Mouse (Mus musculus): ENCODE data around the gene Carmil3. TPM values are rescaled to one million over a fixed set of nuclear protein-coding genes. Genes with fewer than 3 reads are reported as not detected.

Gene Carmil3
- total and polyA plus RNA-seq, 3 experiments, result 0.27 to 2.6 TPM; not detected in 1

DNA sequence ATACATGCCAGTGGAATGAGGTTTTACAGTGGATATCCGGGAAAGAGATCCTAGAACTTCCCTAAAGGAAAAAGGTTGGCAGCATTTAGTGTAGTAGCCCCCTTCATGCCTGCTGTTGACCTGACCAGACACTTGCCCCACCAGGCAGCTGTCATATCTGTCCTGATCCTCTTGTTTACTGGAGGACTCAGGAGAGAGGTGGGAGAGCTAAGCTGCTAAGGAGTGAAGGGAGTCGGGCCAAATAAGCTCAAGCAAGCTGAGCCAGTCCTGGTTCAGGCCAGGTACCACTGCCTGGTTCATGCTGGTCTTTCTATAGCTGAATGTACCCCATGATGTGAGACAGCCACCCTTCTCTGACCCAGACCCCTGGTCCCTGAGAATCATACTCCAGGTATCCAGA, 36.2 kb downstream of the Carmil3 start:
- H3K27me3 ChIP-seq (ENCODE audit: control insufficient read depth in 1 of 2, insufficient read depth in 2 of 2, low read length in 2 of 2), result peaks cover 19 to 33% of the 10 kb centered on the region in 2 experiments
- no peaks in the 10 kb centered on the region for H3K9me3 ChIP-seq (replicated peaks; ENCODE audit: insufficient read depth, low read length)
- TF ChIP-seq TBP (IDR thresholded peaks at IDR 0.05; ENCODE audit: low read depth, low read length) (no peak), HCFC1 (IDR thresholded peaks at IDR 0.05; ENCODE audit: low read depth, low read length) (no peak), ZC3H11A (IDR thresholded peaks at IDR 0.05; ENCODE audit: low read depth, low read length) (no peak), TCF12 (IDR thresholded peaks at IDR 0.05; ENCODE audit: low read depth, low read length) (no peak), MAX (IDR thresholded peaks at IDR 0.05; ENCODE audit: low read length) (no peak), POLR2AphosphoS2 (IDR thresholded peaks at IDR 0.05; ENCODE audit: low read length) (no peak), NRF1 (IDR thresholded peaks at IDR 0.05; ENCODE audit: insufficient read depth, low read depth, low read length, poor library complexity, severe bottlenecking) (no peak), CTCF (IDR thresholded peaks at IDR 0.05 in 2 of 3, conservative IDR thresholded peaks at IDR 0.05 in 1 of 3; ENCODE audit: control insufficient read depth in 1 of 3, insufficient read depth in 1 of 3, low read depth in 2 of 3, low read length in 3 of 3, poor library complexity in 1 of 3, severe bottlenecking in 1 of 3) (no peak), MXI1 (IDR thresholded peaks at IDR 0.05; ENCODE audit: low read depth, low read length) (no peak), CHD2 (IDR thresholded peaks at IDR 0.05; ENCODE audit: low read length) (no peak), USF2 (IDR thresholded peaks at IDR 0.05; ENCODE audit: borderline replicate concordance in 1 of 2, insufficient read depth in 1 of 2, low read depth in 1 of 2, low read length in 2 of 2) (no peak), TAL1 (IDR thresholded peaks at IDR 0.05; ENCODE audit: low read length) (no peak), UBTF (IDR thresholded peaks at IDR 0.05; ENCODE audit: borderline replicate concordance, insufficient read depth, low read depth, low read length) (no peak), JUND (IDR thresholded peaks at IDR 0.05; ENCODE audit: low read depth, low read length) (no peak), USF1 (IDR thresholded peaks at IDR 0.05; ENCODE audit: low read depth, low read length) (no peak)
- no peak for DNase-seq (ENCODE audit: low read depth, low spot score)
- no peaks in the 10 kb centered on the region for H3K79me2 ChIP-seq (ENCODE audit: control insufficient read depth, insufficient read depth, low read length, poor library complexity)
- H3K9ac ChIP-seq (ENCODE audit: control insufficient read depth, low read depth, low read length, poor library complexity, severe bottlenecking), result no peak overlapping the region
- H3K36me3 ChIP-seq (ENCODE audit: control insufficient read depth in 1 of 2, insufficient read depth in 2 of 2, low read length in 2 of 2), result no peaks in the 10 kb centered on the region
- H3K4me3 ChIP-seq (ENCODE audit: control insufficient read depth in 1 of 2, insufficient read depth in 1 of 2, low read depth in 2 of 2, low read length in 2 of 2), result no peak overlapping the region
- no peaks in the 10 kb centered on the region for H3K4me1 ChIP-seq (ENCODE audit: control insufficient read depth in 1 of 2, insufficient read depth in 2 of 2, low read length in 2 of 2)
- H3K27ac ChIP-seq (ENCODE audit: control insufficient read depth, low read depth, low read length), result no peak overlapping the region

DNA sequence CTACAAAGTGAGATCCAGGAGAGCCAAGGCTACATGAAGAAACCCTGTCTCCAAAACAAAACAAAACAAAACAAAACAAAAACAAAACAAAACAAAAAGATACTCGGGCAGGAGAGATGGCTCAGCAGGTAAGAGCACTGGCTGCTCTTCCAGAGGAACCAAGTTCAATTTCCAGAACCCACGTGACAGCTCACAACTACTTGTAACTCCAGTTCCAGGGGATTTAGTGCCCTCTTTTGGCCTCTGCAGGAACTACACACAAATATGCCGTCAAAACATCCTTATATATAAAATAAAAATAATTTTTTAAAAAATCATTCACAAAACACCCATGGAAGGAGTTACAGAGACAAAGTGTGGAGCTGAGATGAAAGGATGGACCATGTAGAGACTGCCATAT, 37.5 kb downstream of the Carmil3 start:
- Histone ChIP-seq H3K9me3 (replicated peaks; ENCODE audit: insufficient read depth, low read length) (no peaks in the 10 kb centered on the region), H3K36me3 (ENCODE audit: control insufficient read depth in 1 of 2, insufficient read depth in 2 of 2, low read length in 2 of 2) (no peaks in the 10 kb centered on the region), H3K79me2 (ENCODE audit: control insufficient read depth, insufficient read depth, low read length, poor library complexity) (no peaks in the 10 kb centered on the region), H3K27me3 (ENCODE audit: control insufficient read depth in 1 of 2, insufficient read depth in 2 of 2, low read length in 2 of 2) (peaks cover 19 to 33% of the 10 kb centered on the region in 2 experiments), H3K27ac (ENCODE audit: control insufficient read depth, low read depth, low read length) (no peak overlapping the region), H3K4me1 (ENCODE audit: control insufficient read depth in 1 of 2, insufficient read depth in 2 of 2, low read length in 2 of 2) (no peaks in the 10 kb centered on the region), H3K4me3 (ENCODE audit: control insufficient read depth in 1 of 2, insufficient read depth in 1 of 2, low read depth in 2 of 2, low read length in 2 of 2) (no peak overlapping the region), H3K9ac (ENCODE audit: control insufficient read depth, low read depth, low read length, poor library complexity, severe bottlenecking) (no peak overlapping the region)
- DNase-seq (ENCODE audit: low read depth, low spot score), result peak; percentile 86
- TF ChIP-seq ZC3H11A (IDR thresholded peaks at IDR 0.05; ENCODE audit: low read depth, low read length), result peak; percentile 53
- no peak for TF ChIP-seq MYB (IDR thresholded peaks at IDR 0.05; ENCODE audit: low read depth, low read length)
- TF ChIP-seq HCFC1 (IDR thresholded peaks at IDR 0.05; ENCODE audit: low read depth, low read length), result 0 out of 2 replicates have a peak, but pooled peaks have one; percentile 17
- no peak for TF ChIP-seq RCOR1 (IDR thresholded peaks at IDR 0.05; ENCODE audit: low read depth, low read length)
- TF ChIP-seq MYC (IDR thresholded peaks at IDR 0.05; ENCODE audit: low read depth, low read length), result peak; percentile 63; the same call in 1 of the 2 replicates
- no peak for TF ChIP-seq CHD2 (IDR thresholded peaks at IDR 0.05; ENCODE audit: low read length)
- no peak for TF ChIP-seq TBP (IDR thresholded peaks at IDR 0.05; ENCODE audit: low read depth, low read length)
- peak; percentile 71 for TF ChIP-seq MAX (IDR thresholded peaks at IDR 0.05; ENCODE audit: low read length)
- TF ChIP-seq POLR2A (IDR thresholded peaks at IDR 0.05; ENCODE audit: control insufficient read depth in 1 of 2, insufficient read depth in 1 of 2, low read depth in 1 of 2, low read length in 2 of 2, poor library complexity in 1 of 2), result no peak
- TF ChIP-seq UBTF (IDR thresholded peaks at IDR 0.05; ENCODE audit: borderline replicate concordance, insufficient read depth, low read depth, low read length), result no peak
- no peak for TF ChIP-seq MAZ (IDR thresholded peaks at IDR 0.05; ENCODE audit: low read depth, low read length)
- TF ChIP-seq ETS1 (IDR thresholded peaks at IDR 0.05; ENCODE audit: low read depth, low read length), result no peak
- no peak for TF ChIP-seq TCF12 (IDR thresholded peaks at IDR 0.05; ENCODE audit: low read depth, low read length)
- TF ChIP-seq MAFK (IDR thresholded peaks at IDR 0.05; ENCODE audit: borderline replicate concordance, low read depth, low read length), result no peak
- TF ChIP-seq JUND (IDR thresholded peaks at IDR 0.05; ENCODE audit: low read depth, low read length), result no peak
- no peak for TF ChIP-seq GATA1 (IDR thresholded peaks at IDR 0.05; ENCODE audit: low read depth, low read length)
- no peak for TF ChIP-seq TAL1 (IDR thresholded peaks at IDR 0.05; ENCODE audit: low read length)
- no peak for TF ChIP-seq POLR2AphosphoS2 (IDR thresholded peaks at IDR 0.05; ENCODE audit: low read length)
- TF ChIP-seq ELF1 (IDR thresholded peaks at IDR 0.05; ENCODE audit: low read depth, low read length), result no peak
- no peak for TF ChIP-seq ZKSCAN1 (IDR thresholded peaks at IDR 0.05; ENCODE audit: low read depth, low read length)
- TF ChIP-seq CHD1 (IDR thresholded peaks at IDR 0.05; ENCODE audit: low read depth, low read length), result no peak
- no peak for TF ChIP-seq MXI1 (IDR thresholded peaks at IDR 0.05; ENCODE audit: low read depth, low read length)
- peak; percentile 93 for TF ChIP-seq USF1 (IDR thresholded peaks at IDR 0.05; ENCODE audit: low read depth, low read length)
- TF ChIP-seq POLR2AphosphoS5 (IDR thresholded peaks at IDR 0.05; ENCODE audit: borderline replicate concordance, low read depth, low read length), result no peak
- TF ChIP-seq ZNF384 (IDR thresholded peaks at IDR 0.05; ENCODE audit: low read depth, low read length), result no peak
- 0 out of 2 replicates have a peak, but pooled peaks have one; percentile 33 for TF ChIP-seq SIN3A (IDR thresholded peaks at IDR 0.05; ENCODE audit: low read length)
- TF ChIP-seq RAD21 (IDR thresholded peaks at IDR 0.05; ENCODE audit: low read depth, low read length), result peak; percentile 77
